Mouse (Mus musculus): ENCODE measurements around the gene Mtfmt. TPM values are rescaled to one million over a fixed set of nuclear protein-coding genes. Genes with fewer than 3 reads are reported as not detected.

Mtfmt gene
- total and polyA plus RNA-seq, 3 experiments: 8.3 to 27.9 (median 16.0) TPM

DNA sequence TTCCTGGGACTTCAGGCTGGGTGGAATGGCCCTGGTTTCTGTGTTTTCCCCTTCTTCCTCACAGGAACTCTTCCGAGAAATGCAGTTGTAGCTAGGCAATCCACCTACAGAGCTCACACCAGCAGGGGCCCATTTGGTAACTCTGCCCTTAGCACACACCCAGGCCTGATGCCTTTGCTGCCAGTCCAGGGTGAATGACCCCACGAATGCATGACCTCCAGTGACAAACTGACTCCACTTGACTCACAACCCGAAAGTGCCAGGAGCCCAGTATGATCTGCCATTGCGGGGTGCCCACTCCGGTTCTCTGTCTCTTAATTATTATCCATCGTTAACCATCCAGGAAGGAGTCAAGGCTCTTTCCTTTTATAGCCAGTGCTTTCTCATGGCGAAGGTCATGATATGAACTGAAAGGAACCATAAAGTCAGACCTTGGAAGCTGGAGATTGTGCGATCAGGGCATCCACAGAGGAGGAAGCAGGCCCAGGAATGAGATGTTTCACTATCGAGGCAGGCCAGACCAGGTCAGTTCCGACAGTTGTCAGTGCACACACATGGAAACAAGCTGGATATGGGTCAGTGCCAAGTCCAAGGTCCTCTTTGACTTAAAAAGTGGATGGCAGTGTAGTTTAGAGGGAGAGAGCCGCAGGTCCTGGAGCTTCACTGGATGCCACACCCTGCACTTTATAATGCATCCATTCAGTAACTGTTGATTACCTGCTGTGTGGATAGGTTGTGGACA, 12.7 kb upstream of the Mtfmt start, which contains the start of gene Slc51b:
Slc51b (minus strand) TSS at position 196 of the 742 bp plus-strand sequence.
- peaks cover 40% of the 10 kb centered on the region for H3K27me3 ChIP-seq (ENCODE audit: insufficient read depth, low read length)
- H3K4me1 ChIP-seq (ENCODE audit: insufficient read depth, low read depth, low read length): peaks cover 23% of the 10 kb centered on the region
- no peaks in the 10 kb centered on the region for H3K9me3 ChIP-seq (replicated peaks)
- ATAC-seq (ENCODE audit: extremely low read depth, insufficient number of reproducible peaks, low FRiP score, poor library complexity, severe bottlenecking): no peak
- DNase-seq (ENCODE audit: low spot score): no peak
- no peaks in the 10 kb centered on the region for H3K36me3 ChIP-seq (replicated peaks)
- H3K4me3 ChIP-seq (ENCODE audit: low read depth, low read length): no peak within 1 kb of the TSS
- no peak for TF ChIP-seq POLR2AphosphoS5 (IDR thresholded peaks at IDR 0.05; ENCODE audit: insufficient replicate concordance, low read depth, low read length)
- no peak for TF ChIP-seq TAL1 (conservative IDR thresholded peaks at IDR 0.05; ENCODE audit: low read depth, low read length)
- TF ChIP-seq CTCF (IDR thresholded peaks at IDR 0.05; ENCODE audit: low read depth, low read length): no peak
- no peak for TF ChIP-seq GATA1 (IDR thresholded peaks at IDR 0.05; ENCODE audit: borderline replicate concordance, low read length)
- TF ChIP-seq GATA2 (IDR thresholded peaks at IDR 0.05; ENCODE audit: borderline replicate concordance, low read depth, low read length): no peak

DNA sequence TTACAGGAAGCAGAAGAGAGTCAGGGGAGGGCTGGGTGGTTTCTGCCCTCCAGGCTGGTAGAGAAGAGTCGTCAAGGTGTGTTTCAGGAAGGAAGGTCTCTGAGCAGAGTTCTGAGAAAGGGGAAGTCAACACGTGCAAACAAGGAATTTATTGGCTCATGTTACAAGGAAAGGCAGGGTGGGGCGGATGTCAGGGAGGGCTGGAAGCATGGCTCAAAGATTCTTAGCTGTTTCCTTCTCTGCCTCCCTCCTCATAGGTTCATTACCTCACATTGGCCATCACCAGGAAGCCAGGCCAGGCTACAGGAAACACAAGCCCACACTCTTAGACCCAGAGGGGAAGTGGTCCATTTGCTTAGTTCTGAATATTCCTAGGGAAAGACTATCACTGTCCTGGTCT, 11.2 kb upstream of the Mtfmt start:
- Histone ChIP-seq H3K36me3 (replicated peaks) (no peaks in the 10 kb centered on the region), H3K9me3 (replicated peaks) (no peaks in the 10 kb centered on the region), H3K4me3 (ENCODE audit: low read depth, low read length) (no peak overlapping the region; the same call in 1 of the 2 replicates), H3K4me1 (ENCODE audit: insufficient read depth, low read depth, low read length) (peaks cover 23% of the 10 kb centered on the region), H3K27me3 (ENCODE audit: insufficient read depth, low read length) (peaks cover 37% of the 10 kb centered on the region)
- TF ChIP-seq POLR2AphosphoS5 (IDR thresholded peaks at IDR 0.05; ENCODE audit: insufficient replicate concordance, low read depth, low read length): no peak
- ATAC-seq (ENCODE audit: extremely low read depth, insufficient number of reproducible peaks, low FRiP score, poor library complexity, severe bottlenecking) (no peak), DNase-seq (ENCODE audit: low spot score) (peak; percentile 24)

DNA sequence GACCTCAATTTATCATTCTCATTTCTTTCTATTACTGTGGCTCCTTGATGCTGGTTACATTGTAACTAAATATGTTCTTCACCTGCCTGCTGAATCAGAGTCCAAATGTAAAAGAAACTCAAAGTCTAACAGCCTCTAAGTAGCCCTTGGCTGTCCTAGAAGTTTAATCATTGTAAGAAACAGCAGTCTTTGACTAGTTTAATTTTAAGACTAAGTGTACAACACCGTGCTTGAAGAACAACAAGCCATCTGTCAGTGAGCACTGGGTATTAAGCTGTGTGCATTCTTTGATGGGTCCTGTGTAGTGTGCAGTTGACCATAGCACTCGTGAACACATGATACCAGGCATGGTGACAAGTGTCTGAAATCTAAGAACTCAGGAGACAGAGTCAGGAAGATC, 8.1 kb upstream of the Mtfmt start:
- DNase-seq (ENCODE audit: low spot score) (no peak), ATAC-seq (ENCODE audit: extremely low read depth, insufficient number of reproducible peaks, low FRiP score, poor library complexity, severe bottlenecking) (no peak)
- TF ChIP-seq GATA2 (IDR thresholded peaks at IDR 0.05; ENCODE audit: borderline replicate concordance, low read depth, low read length) (no peak), CTCF (IDR thresholded peaks at IDR 0.05; ENCODE audit: low read depth, low read length) (no peak), TAL1 (conservative IDR thresholded peaks at IDR 0.05; ENCODE audit: low read depth, low read length) (no peak), POLR2AphosphoS5 (IDR thresholded peaks at IDR 0.05; ENCODE audit: insufficient replicate concordance, low read depth, low read length) (no peak), GATA1 (IDR thresholded peaks at IDR 0.05; ENCODE audit: borderline replicate concordance, low read length) (no peak)
- H3K27me3 ChIP-seq (ENCODE audit: insufficient read depth, low read length): peaks cover 18% of the 10 kb centered on the region
- peaks cover 28% of the 10 kb centered on the region for H3K4me1 ChIP-seq (ENCODE audit: insufficient read depth, low read depth, low read length)
- no peak overlapping the region for H3K4me3 ChIP-seq (ENCODE audit: low read depth, low read length)
- no peaks in the 10 kb centered on the region for H3K9me3 ChIP-seq (replicated peaks)
- no peaks in the 10 kb centered on the region for H3K36me3 ChIP-seq (replicated peaks)

DNA sequence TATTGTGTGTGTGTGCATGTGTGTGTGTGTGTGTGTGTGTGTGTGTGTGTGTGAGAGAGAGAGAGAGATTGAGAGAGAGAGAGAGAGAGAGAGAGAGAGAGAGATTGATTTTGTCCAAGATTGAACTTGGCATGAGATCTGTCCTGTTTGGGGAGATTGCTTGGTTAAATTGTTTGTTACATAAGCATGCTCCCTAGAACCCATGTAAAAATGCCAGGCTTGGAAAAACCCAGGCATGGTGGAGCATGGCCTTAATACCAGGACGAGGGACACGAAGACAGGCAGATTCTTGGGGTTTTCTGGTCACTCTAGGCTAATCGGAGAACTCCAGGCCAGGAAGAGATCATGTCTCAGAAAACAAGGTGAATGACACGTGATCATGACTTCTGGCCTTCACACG, 7.6 kb upstream of the Mtfmt start:
- Histone ChIP-seq H3K36me3 (replicated peaks) (no peaks in the 10 kb centered on the region), H3K4me3 (ENCODE audit: low read depth, low read length) (no peak overlapping the region), H3K4me1 (ENCODE audit: insufficient read depth, low read depth, low read length) (peaks cover 24% of the 10 kb centered on the region), H3K9me3 (replicated peaks) (no peaks in the 10 kb centered on the region), H3K27me3 (ENCODE audit: insufficient read depth, low read length) (peaks cover 15% of the 10 kb centered on the region)
- ATAC-seq (ENCODE audit: extremely low read depth, insufficient number of reproducible peaks, low FRiP score, poor library complexity, severe bottlenecking): no peak
- no peak for TF ChIP-seq GATA1 (IDR thresholded peaks at IDR 0.05; ENCODE audit: borderline replicate concordance, low read length)
- TF ChIP-seq CTCF (IDR thresholded peaks at IDR 0.05; ENCODE audit: low read depth, low read length): no peak
- no peak for TF ChIP-seq TAL1 (conservative IDR thresholded peaks at IDR 0.05; ENCODE audit: low read depth, low read length)
- TF ChIP-seq GATA2 (IDR thresholded peaks at IDR 0.05; ENCODE audit: borderline replicate concordance, low read depth, low read length): no peak
- TF ChIP-seq POLR2AphosphoS5 (IDR thresholded peaks at IDR 0.05; ENCODE audit: insufficient replicate concordance, low read depth, low read length): no peak
- no peak for DNase-seq (ENCODE audit: low spot score)

DNA sequence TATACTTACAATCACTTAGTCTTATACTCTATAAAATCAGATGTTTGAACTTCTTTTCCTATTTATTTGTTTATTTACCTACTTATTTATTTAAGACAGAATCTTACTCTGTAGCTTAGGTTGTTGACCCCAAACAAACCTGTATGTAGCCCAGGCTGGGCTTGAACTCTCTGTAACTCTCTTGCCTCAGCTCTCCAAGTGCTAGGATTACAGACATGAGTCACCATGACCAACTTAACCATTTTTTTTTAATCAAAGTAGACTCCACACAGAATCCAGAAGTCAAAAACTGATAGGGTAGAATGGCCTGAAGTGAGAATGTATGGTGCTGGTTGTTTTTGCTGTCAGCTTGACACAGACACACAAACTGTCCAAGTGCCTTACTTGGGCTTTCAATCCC, 5.2 kb upstream of the Mtfmt start:
- DNase-seq (ENCODE audit: low spot score) (no peak), ATAC-seq (ENCODE audit: extremely low read depth, insufficient number of reproducible peaks, low FRiP score, poor library complexity, severe bottlenecking) (no peak)
- Histone ChIP-seq H3K36me3 (replicated peaks) (no peaks in the 10 kb centered on the region), H3K4me1 (ENCODE audit: insufficient read depth, low read depth, low read length) (peaks cover 20% of the 10 kb centered on the region), H3K4me3 (ENCODE audit: low read depth, low read length) (no peak overlapping the region), H3K27me3 (ENCODE audit: insufficient read depth, low read length) (peaks cover 4% of the 10 kb centered on the region), H3K9me3 (replicated peaks) (no peaks in the 10 kb centered on the region)
- TF ChIP-seq GATA1 (IDR thresholded peaks at IDR 0.05; ENCODE audit: borderline replicate concordance, low read length) (no peak), GATA2 (IDR thresholded peaks at IDR 0.05; ENCODE audit: borderline replicate concordance, low read depth, low read length) (no peak), POLR2AphosphoS5 (IDR thresholded peaks at IDR 0.05; ENCODE audit: insufficient replicate concordance, low read depth, low read length) (no peak), TAL1 (conservative IDR thresholded peaks at IDR 0.05; ENCODE audit: low read depth, low read length) (no peak), CTCF (IDR thresholded peaks at IDR 0.05; ENCODE audit: low read depth, low read length) (no peak)

DNA sequence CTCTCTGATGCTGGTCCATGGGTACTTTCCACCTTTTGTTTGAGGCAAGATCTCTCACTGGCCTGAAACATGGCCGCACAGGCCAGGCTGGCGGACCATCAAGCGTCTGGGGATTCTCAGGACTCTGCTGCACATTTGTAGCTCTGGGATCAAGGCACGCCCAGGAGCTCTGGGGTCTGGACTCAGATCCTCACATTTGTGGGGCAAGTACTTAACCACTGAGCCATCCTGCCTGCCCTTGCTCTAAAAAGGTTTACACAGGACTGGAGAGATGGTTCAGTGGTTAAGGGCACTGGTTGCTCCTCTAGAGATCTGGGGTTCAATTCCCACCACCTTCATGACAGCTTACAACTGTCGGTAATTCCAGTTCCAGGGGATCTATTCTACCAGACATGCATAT, 4.7 kb upstream of the Mtfmt start:
- Histone ChIP-seq H3K27me3 (ENCODE audit: insufficient read depth, low read length) (peaks cover 4% of the 10 kb centered on the region), H3K4me1 (ENCODE audit: insufficient read depth, low read depth, low read length) (peaks cover 21% of the 10 kb centered on the region), H3K9me3 (replicated peaks) (no peaks in the 10 kb centered on the region), H3K4me3 (ENCODE audit: low read depth, low read length) (no peak overlapping the region), H3K36me3 (replicated peaks) (no peaks in the 10 kb centered on the region)
- DNase-seq (ENCODE audit: low spot score) (no peak), ATAC-seq (ENCODE audit: extremely low read depth, insufficient number of reproducible peaks, low FRiP score, poor library complexity, severe bottlenecking) (no peak)
- TF ChIP-seq GATA1 (IDR thresholded peaks at IDR 0.05; ENCODE audit: borderline replicate concordance, low read length) (no peak), GATA2 (IDR thresholded peaks at IDR 0.05; ENCODE audit: borderline replicate concordance, low read depth, low read length) (no peak), CTCF (IDR thresholded peaks at IDR 0.05; ENCODE audit: low read depth, low read length) (no peak), POLR2AphosphoS5 (IDR thresholded peaks at IDR 0.05; ENCODE audit: insufficient replicate concordance, low read depth, low read length) (no peak), TAL1 (conservative IDR thresholded peaks at IDR 0.05; ENCODE audit: low read depth, low read length) (no peak)
